Mouse (Mus musculus) limb, embryonic 14.5 days (tissue): ENCODE data around the gene Uap1. TPM values are rescaled to one million over a fixed set of nuclear protein-coding genes. Genes with fewer than 3 reads are reported as not detected.

Source experiments
- ATAC-seq: fragments of 200-750 bp; cut with Nextera tagmentation; 2 replicates; pipeline ENCODE4 v1.8.0; 2017; ENCODE audit warnings: low read depth, moderate number of reproducible peaks, moderate TSS enrichment; ENCODE audit not compliant: low FRiP score
- DNase-seq: peaks from one replicate; pipeline ENCODE4 v3.0.0-alpha.2; 2015; ENCODE audit warnings: low spot score
- H3K27ac ChIP-seq: fragments of 300-500 bp; sonication (generic); replicated peaks from 2 replicates; pipeline ENCODE4 v1.5.1; 2014; ENCODE audit warnings: low read depth, mild to moderate bottlenecking, low read length, moderate library complexity, mixed read lengths
- H3K27me3 ChIP-seq: fragments of 300-500 bp; sonication (generic); 2 replicates; pipeline ENCODE4 v1.6.1; 2014; ENCODE audit warnings: low read length, mixed read lengths; ENCODE audit not compliant: control insufficient read depth, insufficient read depth
- H3K36me3 ChIP-seq: fragments of 300-500 bp; sonication (generic); 2 replicates; pipeline ENCODE4 v1.6.1; 2014; ENCODE audit warnings: mild to moderate bottlenecking, low read length, moderate library complexity, mixed read lengths; ENCODE audit not compliant: control insufficient read depth, insufficient read depth
- H3K4me1 ChIP-seq: fragments of 300-500 bp; sonication (generic); 2 replicates; pipeline ENCODE4 v1.6.1; 2014; ENCODE audit warnings: antibody characterized with exemption, low read length, mixed read lengths; ENCODE audit not compliant: control insufficient read depth, insufficient read depth
- H3K4me2 ChIP-seq: fragments of 300-500 bp; sonication (generic); replicated peaks from 2 replicates; pipeline ENCODE4 v1.6.1; 2014; ENCODE audit warnings: low read depth, mild to moderate bottlenecking, low read length, moderate library complexity; ENCODE audit not compliant: severe bottlenecking
- H3K4me3 ChIP-seq: fragments of 300-500 bp; sonication (generic); replicated peaks from 2 replicates; pipeline ENCODE4 v1.5.1; 2014; ENCODE audit warnings: low read length
- H3K9ac ChIP-seq: fragments of 300-500 bp; sonication (generic); 2 replicates; pipeline ENCODE4 v1.6.1; 2014; ENCODE audit warnings: mild to moderate bottlenecking, low read depth, low read length, moderate library complexity; ENCODE audit not compliant: severe bottlenecking
- H3K9me3 ChIP-seq: fragments of 300-500 bp; sonication (generic); 2 replicates; pipeline ENCODE4 v1.6.1; 2016; ENCODE audit warnings: low read length; ENCODE audit not compliant: control insufficient read depth
- POLR2A ChIP-seq: fragments of 200-500 bp; IDR thresholded peaks from 2 replicates; pipeline ENCODE4 v1.8.0; 2012; ENCODE audit warnings: inconsistent platforms, mild to moderate bottlenecking, moderate library complexity, borderline replicate concordance; ENCODE audit not compliant: insufficient read depth, insufficient read length; ENCODE audit errors: extremely low read depth
- WGBS: fragments of 180-500 bp; shearing (Covaris S2); extraction: QIAGEN DNeasy Blood & Tissue Kit; methylation state at CpG from one replicate; pipeline ENCODE4 v1.1.7; 2014; 5-methylcytosine and 5-hydroxymethylcytosine counted together
- polyA plus RNA-seq, 2 experiments: library from polyadenylated mRNA; depleted of rRNA in 1 of 2; stranded (reverse) in 1 of 2; unstranded in 1 of 2; fragments of >200 nt; fragmentation: Nextera tagmentation in 1 of 2; extraction: Ambion mirVana in 1 of 2; gene quantifications; 2 replicates each; pipeline versions ENCODE4 v1.2.1 to v1.2.3; 2012 to 2014

Gene Uap1
- polyA plus RNA-seq, 2 experiments: 50.5 to 76.4 TPM

DNA sequence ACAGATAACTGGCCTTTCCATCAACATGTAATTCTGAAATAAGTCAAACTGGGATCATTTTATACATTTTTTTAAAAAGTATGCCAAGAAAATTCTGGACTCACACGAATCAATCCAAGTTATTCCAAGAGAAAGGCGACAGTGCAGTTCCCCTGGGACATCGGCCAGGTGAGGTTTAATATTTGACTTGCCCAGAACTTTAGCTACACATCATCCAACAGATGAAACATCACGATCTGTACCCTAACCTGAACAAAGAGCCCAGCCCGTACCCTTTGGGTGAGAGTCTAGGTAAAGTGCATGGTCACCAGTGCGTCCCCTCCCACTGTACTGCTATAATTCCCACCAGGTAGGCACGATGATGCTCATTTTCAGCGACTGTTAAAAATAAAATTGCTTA, 21.5 kb upstream of the Uap1 start:
- H3K27me3 ChIP-seq: no peaks in the 10 kb centered on the region
- no peak for TF ChIP-seq POLR2A
- no peak for DNase-seq
- no peaks in the 10 kb centered on the region for H3K9me3 ChIP-seq
- no peaks in the 10 kb centered on the region for H3K4me1 ChIP-seq
- peaks cover 88% of the 10 kb centered on the region for H3K36me3 ChIP-seq
- WGBS: 93% methylated on average over 8 of the region's 8 CpGs
- no peak overlapping the region for H3K27ac ChIP-seq
- H3K9ac ChIP-seq: no peak overlapping the region
- no peak for ATAC-seq
- H3K4me3 ChIP-seq: no peak overlapping the region
- H3K4me2 ChIP-seq: no peak overlapping the region

DNA sequence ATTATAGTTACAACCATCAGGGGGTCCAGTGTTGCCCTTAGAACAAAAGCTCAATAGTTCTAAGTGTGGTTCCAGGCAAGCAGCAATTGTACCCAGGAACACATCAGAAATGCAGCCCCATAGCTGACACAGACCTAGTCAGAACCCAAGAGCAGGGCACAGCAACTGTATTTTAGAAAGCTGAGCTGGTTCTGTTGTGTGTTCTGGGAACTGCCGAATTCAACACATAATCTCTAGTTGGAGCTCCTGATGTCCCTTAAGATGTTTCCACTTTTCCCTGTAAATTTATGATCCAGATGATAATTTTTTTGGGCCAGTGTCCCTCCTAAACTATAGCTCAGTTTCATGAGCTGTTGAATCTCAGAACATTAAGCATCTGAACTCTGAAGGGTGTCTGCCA, 17.2 kb upstream of the Uap1 start:
- H3K36me3 ChIP-seq: peaks cover 48% of the 10 kb centered on the region
- no peak overlapping the region for H3K4me3 ChIP-seq
- no peak overlapping the region for H3K27ac ChIP-seq
- no peak for DNase-seq
- WGBS: 92% methylated on average over 1 of the region's 1 CpGs
- H3K9ac ChIP-seq: no peak overlapping the region
- no peak overlapping the region for H3K4me2 ChIP-seq
- TF ChIP-seq POLR2A: no peak
- no peaks in the 10 kb centered on the region for H3K4me1 ChIP-seq
- no peaks in the 10 kb centered on the region for H3K27me3 ChIP-seq
- ATAC-seq: no peak
- H3K9me3 ChIP-seq: no peaks in the 10 kb centered on the region

DNA sequence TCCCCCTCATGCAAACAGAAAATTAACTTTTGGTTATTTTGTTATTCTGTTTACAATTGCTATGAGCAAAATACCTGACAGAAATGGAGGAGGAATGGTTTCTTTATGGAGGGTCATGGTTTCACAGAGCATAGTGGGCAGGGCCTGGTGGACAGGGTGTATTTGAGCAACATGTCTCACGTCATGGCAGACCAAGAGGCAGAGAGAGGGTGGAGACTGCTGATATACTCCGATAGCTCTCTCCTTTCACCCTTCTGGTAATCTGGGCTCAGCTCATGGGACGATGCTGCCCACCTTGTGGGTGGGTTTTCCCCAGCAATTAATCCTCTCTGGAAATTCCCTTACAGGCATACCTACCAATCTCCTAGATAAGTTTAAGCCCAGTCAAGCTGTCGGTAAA, 15.5 kb upstream of the Uap1 start:
- peaks cover 33% of the 10 kb centered on the region for H3K36me3 ChIP-seq
- H3K9me3 ChIP-seq: no peaks in the 10 kb centered on the region
- no peak overlapping the region for H3K4me3 ChIP-seq
- ATAC-seq: no peak
- no peak for DNase-seq
- TF ChIP-seq POLR2A: no peak
- no peaks in the 10 kb centered on the region for H3K4me1 ChIP-seq
- no peak overlapping the region for H3K27ac ChIP-seq
- 78% methylated on average over 4 of the region's 4 CpGs for WGBS
- no peaks in the 10 kb centered on the region for H3K27me3 ChIP-seq
- no peak overlapping the region for H3K4me2 ChIP-seq
- no peak overlapping the region for H3K9ac ChIP-seq

DNA sequence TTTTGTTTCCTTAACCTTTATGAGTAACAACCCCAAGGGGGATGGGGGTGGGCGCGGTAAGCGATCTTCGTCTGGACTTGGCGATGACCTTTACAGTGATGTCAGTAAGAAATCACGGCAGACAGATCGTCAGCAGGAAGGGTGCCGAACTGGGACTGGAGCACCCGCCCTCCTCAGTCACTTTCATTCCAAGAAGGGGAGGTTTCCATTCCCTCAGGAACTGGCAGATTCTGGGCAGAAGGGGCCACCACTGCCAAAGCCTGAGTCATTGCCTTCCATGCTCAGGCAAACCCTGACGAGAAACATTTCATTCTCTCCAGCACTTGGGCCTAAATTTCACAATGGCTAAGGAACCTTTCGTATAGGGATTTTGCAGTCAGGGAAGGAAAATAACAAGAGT, 13.8 kb upstream of the Uap1 start:
- no peak for TF ChIP-seq POLR2A
- WGBS: 72% methylated on average over 11 of the region's 11 CpGs

DNA sequence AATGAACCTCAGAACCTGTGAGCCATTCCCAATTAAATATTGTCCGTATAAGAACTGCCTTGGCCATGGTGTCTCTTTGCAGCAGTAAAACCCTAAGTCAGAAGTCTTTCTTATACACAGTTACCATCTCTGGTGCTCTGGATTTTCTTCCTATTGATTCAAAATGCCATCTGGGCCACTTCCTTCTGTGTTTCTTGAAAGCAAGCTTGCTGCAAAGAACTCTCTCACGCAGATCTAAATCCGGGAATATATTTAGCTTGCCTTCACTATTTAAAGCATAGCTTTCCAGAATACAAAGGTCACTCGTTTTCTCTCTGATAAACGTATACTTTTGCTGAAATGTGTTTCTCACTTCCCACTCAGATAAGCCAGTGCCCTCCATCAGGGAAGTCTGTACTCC, 11.8 kb upstream of the Uap1 start:
- ATAC-seq (no peak), DNase-seq (no peak)
- 87% methylated on average over 5 of the region's 5 CpGs for WGBS
- H3K9me3 ChIP-seq: no peaks in the 10 kb centered on the region
- H3K36me3 ChIP-seq: 0 out of 2 replicates have a peak, but pooled peaks cover 5% of the 10 kb centered on the region
- H3K4me2 ChIP-seq: no peak overlapping the region
- H3K4me3 ChIP-seq: no peak overlapping the region
- H3K9ac ChIP-seq: no peak overlapping the region
- no peaks in the 10 kb centered on the region for H3K4me1 ChIP-seq
- H3K27me3 ChIP-seq: no peaks in the 10 kb centered on the region
- no peak overlapping the region for H3K27ac ChIP-seq
- no peak for TF ChIP-seq POLR2A

More for the DNA sequence above, 13.8 kb upstream of the Uap1 start:
- H3K9me3 ChIP-seq: no peaks in the 10 kb centered on the region
- peaks cover 17% of the 10 kb centered on the region for H3K36me3 ChIP-seq
- no peaks in the 10 kb centered on the region for H3K27me3 ChIP-seq
- DNase-seq: no peak
- no peak overlapping the region for H3K4me2 ChIP-seq
- ATAC-seq: no peak
- no peak overlapping the region for H3K4me3 ChIP-seq
- no peak overlapping the region for H3K9ac ChIP-seq
- no peaks in the 10 kb centered on the region for H3K4me1 ChIP-seq
- H3K27ac ChIP-seq: no peak overlapping the region

DNA sequence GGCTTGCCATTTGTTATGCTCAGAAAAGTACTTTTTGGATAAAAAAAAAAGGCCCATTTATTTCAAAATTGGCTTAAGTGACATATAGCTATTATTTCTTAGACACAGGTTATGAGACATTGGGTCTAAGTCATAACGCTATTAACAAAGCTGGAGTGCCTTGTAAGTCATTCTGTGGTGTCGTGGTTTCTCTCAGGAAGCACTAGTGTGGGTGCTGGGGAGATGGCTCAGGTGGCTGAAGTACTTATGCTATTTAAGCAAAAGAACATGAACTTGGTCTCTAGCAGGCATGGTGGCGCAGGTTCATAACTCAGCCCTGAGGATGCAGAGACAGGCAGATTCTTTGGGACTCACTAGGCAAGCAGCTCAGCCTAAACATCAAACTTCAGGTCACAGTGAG, 10.4 kb upstream of the Uap1 start:
- WGBS: 89% methylated on average over 3 of the region's 3 CpGs
- no peaks in the 10 kb centered on the region for H3K36me3 ChIP-seq

More for the DNA sequence above, 10.4 kb upstream of the Uap1 start:
- Histone ChIP-seq H3K27me3 (no peaks in the 10 kb centered on the region), H3K4me3 (no peak overlapping the region), H3K9ac (no peak overlapping the region), H3K9me3 (no peaks in the 10 kb centered on the region), H3K27ac (no peak overlapping the region), H3K4me2 (no peak overlapping the region), H3K4me1 (no peaks in the 10 kb centered on the region)
- DNase-seq (no peak), ATAC-seq (no peak)
- no peak for TF ChIP-seq POLR2A
